Mouse (Mus musculus) midbrain, embryonic 12.5 days (tissue): ENCODE data around the gene Serf2. TPM values are rescaled to one million over a fixed set of nuclear protein-coding genes. Genes with fewer than 3 reads are reported as not detected.
"Not testable (repeated sequence)": the region's sequence is repeated elsewhere in the genome, so short reads cannot be mapped to it uniquely, and the experiment has no call there.

Experiments
- ATAC-seq: fragments of 200-750 bp; cut with Nextera tagmentation; 2 replicates; pipeline ENCODE4 v1.8.0; 2017; ENCODE audit warnings: low read depth, moderate TSS enrichment, moderate library complexity; ENCODE audit not compliant: low FRiP score
- H3K27ac ChIP-seq: fragments of 300-500 bp; sonication (generic); replicated peaks from 2 replicates; pipeline ENCODE4 v1.5.1; 2016; ENCODE audit warnings: mild to moderate bottlenecking
- H3K27me3 ChIP-seq: fragments of 300-500 bp; sonication (generic); 2 replicates; pipeline ENCODE4 v1.6.1; 2016; ENCODE audit warnings: mild to moderate bottlenecking
- H3K36me3 ChIP-seq: fragments of 300-500 bp; sonication (generic); 2 replicates; pipeline ENCODE4 v1.6.1; 2016
- H3K4me1 ChIP-seq: fragments of 300-500 bp; sonication (generic); 2 replicates; pipeline ENCODE4 v1.6.1; 2016
- H3K4me2 ChIP-seq: fragments of 300-500 bp; sonication (generic); replicated peaks from 2 replicates; pipeline ENCODE4 v1.6.1; 2016; ENCODE audit warnings: mild to moderate bottlenecking, moderate library complexity
- H3K4me3 ChIP-seq: fragments of 300-500 bp; sonication (generic); 2 replicates; pipeline ENCODE4 v1.5.1; 2016; ENCODE audit warnings: mild to moderate bottlenecking
- H3K9ac ChIP-seq: fragments of 300-500 bp; sonication (generic); replicated peaks from 2 replicates; pipeline ENCODE4 v1.6.1; 2016; ENCODE audit warnings: mild to moderate bottlenecking, moderate library complexity
- H3K9me3 ChIP-seq: fragments of 300-500 bp; sonication (generic); 2 replicates; pipeline ENCODE4 v1.6.1; 2016; ENCODE audit warnings: mild to moderate bottlenecking
- WGBS: fragments of 180-500 bp; shearing (Covaris S2); methylation state at CpG from one replicate; pipeline ENCODE4 v1.1.7; 2016; 5-methylcytosine and 5-hydroxymethylcytosine counted together
- polyA plus RNA-seq: library from polyadenylated mRNA; unstranded; fragments of >200 nt; fragmentation: Nextera tagmentation; extraction: Ambion mirVana; gene quantifications from 2 replicates; pipeline ENCODE4 v1.2.1, GENCODE M21; 2016

The Serf2 gene
- polyA plus RNA-seq, 1 experiment from 2014 or later, result 456 TPM

DNA sequence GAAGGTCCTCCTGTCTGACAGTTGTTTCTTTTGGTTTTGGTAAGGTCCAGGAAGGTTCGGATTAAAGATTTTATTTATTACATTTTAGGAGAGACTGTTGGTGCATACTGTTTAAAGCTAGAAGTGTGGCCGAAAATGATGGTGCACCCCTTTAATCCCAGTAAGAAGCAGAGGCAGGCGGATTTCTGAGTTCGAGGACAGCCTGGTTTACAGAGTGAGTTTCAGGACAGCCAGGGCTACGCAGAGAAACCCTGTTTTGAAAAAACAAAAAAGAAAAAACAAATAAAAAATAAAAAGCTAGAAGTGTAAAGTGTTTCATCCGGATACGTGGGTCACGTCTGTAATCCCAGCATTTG, 25.2 kb downstream of the Serf2 start:
- Histone ChIP-seq H3K4me3 (peak overlapping the region; percentile 64), H3K9ac (peak overlapping the region; percentile 63), H3K36me3 (no peaks in the 10 kb centered on the region), H3K4me1 (peaks cover 3% of the 10 kb centered on the region), H3K4me2 (peak overlapping the region; percentile 78), H3K27me3 (no peaks in the 10 kb centered on the region), H3K9me3 (no peaks in the 10 kb centered on the region), H3K27ac (peak overlapping the region; percentile 71)
- WGBS, result 38% methylated on average over 8 of the region's 8 CpGs
- no peak for ATAC-seq

DNA sequence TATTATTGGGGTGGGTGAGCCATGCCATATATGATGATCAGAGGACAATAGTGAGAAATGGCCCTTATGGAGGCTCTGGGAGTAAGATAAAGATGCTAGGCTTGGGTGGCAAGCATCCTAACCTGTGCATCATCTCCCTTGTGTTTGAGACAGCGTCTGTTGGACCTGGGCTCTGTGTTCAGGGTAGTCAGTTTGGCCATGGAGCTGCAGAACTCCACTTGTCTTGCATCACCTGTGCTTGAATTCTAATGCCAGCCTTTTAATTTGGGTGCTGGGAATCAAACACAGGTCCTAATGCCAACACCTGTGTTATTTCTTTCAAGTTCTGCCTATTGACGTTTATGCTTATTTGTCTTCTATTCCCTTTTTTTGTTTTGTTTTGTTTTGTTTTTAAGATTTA, 26.3 kb downstream of the Serf2 start:
- not testable (repeated sequence) for H3K9ac ChIP-seq, H3K36me3 ChIP-seq, H3K4me1 ChIP-seq, ATAC-seq, H3K4me2 ChIP-seq, H3K27me3 ChIP-seq, H3K27ac ChIP-seq, H3K9me3 ChIP-seq, H3K4me3 ChIP-seq
- 95% methylated on average over 2 of the region's 2 CpGs for WGBS

DNA sequence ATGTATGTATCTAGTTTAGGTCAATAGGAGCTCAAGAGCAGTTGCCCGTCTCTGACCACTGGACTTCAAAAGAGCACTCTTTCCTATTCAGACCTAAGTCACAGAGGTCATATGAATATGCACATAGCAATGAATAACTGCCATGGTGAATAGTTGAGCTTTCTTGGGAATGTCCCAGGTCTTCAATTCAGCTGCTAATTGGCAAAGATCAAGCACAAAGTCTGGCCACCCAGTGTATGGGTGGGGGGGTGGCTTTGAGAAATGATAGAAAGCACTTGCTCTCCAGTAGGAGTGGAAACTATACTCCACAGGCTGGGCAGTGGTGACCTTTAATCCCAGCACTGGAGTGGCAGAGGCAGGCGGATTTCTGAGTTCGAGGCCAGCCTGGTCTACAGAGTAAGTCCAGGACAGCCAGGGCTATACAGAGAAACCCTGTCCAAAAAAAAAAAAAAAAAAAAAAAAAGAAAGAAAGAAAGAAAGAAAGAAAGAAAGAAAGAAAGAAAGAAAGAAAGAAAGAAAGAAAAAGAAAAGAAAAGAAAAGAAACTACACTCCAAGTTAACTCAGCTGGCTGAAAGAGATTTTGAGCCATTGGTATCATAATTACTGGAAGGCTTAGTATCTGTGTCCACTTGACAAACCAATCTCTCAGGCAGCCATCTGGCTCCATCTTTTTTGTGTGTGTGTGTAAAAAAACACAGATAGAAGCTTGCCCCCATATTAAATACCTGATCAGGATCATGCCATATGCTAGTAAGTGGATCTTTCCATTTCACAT, 28.7 kb downstream of the Serf2 start:
- WGBS, result 76% methylated on average over 3 of the region's 3 CpGs
- Histone ChIP-seq H3K36me3 (no peaks in the 10 kb centered on the region), H3K27ac (no peak overlapping the region), H3K27me3 (no peaks in the 10 kb centered on the region), H3K4me1 (peaks cover 3% of the 10 kb centered on the region), H3K4me2 (no peak overlapping the region), H3K9me3 (no peaks in the 10 kb centered on the region), H3K9ac (no peak overlapping the region), H3K4me3 (no peak overlapping the region)
- no peak for ATAC-seq

DNA sequence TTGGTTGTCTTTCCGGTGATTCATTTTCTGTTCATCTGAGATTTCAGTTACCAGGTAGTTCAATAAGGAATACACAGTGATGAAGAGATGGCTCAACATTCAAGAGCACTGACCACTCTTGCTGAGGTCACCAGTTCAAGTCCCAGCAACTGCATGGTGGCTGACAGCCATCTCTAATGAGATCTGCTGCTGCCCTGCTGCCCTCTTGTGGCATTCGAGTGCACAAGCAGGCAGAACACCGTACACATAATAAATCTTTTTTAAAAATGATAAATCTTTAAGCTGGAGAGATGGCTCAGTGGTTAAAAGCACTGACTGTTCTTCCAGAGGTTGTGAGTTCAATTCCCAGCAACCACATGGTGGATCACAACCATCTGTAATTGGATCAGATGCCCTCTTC, 31.5 kb downstream of the Serf2 start:
- Histone ChIP-seq H3K36me3 (no peaks in the 10 kb centered on the region), H3K4me3 (no peak overlapping the region), H3K4me1 (no peaks in the 10 kb centered on the region), H3K27ac (no peak overlapping the region), H3K9ac (no peak overlapping the region), H3K9me3 (no peaks in the 10 kb centered on the region), H3K4me2 (no peak overlapping the region), H3K27me3 (0 out of 2 replicates have a peak, but pooled peaks cover 4% of the 10 kb centered on the region)
- WGBS, result 55% methylated on average over 3 of the region's 3 CpGs
- ATAC-seq, result no peak

DNA sequence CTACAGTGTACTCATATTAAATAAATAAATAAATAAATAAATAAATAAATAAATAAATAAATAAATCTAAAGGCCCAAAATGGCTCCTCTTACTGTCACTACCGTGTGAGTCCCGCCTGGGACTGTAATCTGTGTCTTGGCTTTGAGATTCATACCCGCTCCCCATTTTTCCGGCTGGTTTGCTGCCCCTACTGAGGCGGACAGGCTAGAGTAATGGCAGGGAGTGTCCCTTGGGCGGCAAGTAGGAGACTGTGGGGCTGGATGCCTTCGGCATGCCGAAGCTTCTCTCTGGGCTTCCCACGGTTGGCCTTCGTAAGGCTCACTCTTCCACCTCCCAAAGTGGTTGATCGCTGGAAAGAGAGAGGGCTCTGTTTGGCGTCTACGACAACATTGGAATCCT, 31.9 kb downstream of the Serf2 start:
- H3K4me3 ChIP-seq, H3K9me3 ChIP-seq, H3K4me2 ChIP-seq, H3K27ac ChIP-seq, ATAC-seq, H3K4me1 ChIP-seq, H3K36me3 ChIP-seq, H3K27me3 ChIP-seq, H3K9ac ChIP-seq: not testable (repeated sequence)
- 85% methylated on average over 13 of the region's 13 CpGs for WGBS

DNA sequence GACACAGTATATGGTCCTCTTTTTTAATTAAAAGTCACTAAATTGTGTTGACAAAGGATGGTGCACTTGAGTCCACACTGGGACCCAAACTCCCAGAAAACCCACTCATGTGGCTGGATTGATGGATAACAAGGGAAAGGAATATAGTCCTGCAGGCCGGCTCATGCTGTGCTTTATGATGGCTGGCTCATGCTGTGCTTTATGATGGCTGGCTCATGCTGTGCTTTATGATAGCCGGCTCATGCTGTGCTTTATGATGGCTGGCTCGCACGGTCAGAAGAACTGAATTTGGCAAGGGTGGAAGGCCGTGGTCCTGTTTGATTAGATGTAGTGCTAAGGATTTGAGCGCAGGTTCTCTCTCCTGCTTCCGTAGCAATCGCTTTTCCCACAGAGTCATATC, 34.6 kb downstream of the Serf2 start:
- H3K4me1 ChIP-seq, result no peaks in the 10 kb centered on the region
- H3K27ac ChIP-seq, result no peak overlapping the region

DNA sequence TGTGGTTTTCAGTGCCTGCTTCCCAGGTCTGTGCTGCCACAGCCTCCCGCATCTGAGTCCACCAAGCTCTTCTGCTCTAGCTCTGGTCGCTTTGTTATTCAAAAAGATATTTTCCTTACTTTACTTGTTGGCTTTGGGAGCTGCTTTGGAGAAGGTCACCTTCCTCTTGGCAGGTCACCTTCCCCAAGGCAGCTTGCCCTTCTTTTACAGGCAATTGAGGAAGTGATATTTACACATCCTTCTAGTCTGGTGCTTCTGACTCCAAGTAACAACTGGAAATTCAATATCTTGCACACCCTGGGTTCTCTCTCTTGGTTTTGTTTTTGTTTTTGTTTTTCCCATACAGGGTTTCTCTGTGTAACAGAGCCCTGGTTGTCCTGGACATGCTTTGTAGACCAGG, 35.4 kb downstream of the Serf2 start:
- not testable (repeated sequence) for H3K9me3 ChIP-seq, ATAC-seq, H3K9ac ChIP-seq, H3K36me3 ChIP-seq, H3K4me2 ChIP-seq, H3K4me1 ChIP-seq, H3K4me3 ChIP-seq, H3K27me3 ChIP-seq, H3K27ac ChIP-seq
- WGBS, result 79% methylated on average over 2 of the region's 2 CpGs

More for the DNA sequence above, 34.6 kb downstream of the Serf2 start:
- WGBS, result 44% methylated on average over 8 of the region's 8 CpGs
- Histone ChIP-seq H3K4me3 (no peak overlapping the region), H3K36me3 (no peaks in the 10 kb centered on the region), H3K27me3 (0 out of 2 replicates have a peak, but pooled peaks cover 4% of the 10 kb centered on the region), H3K4me2 (no peak overlapping the region), H3K9ac (no peak overlapping the region), H3K9me3 (no peaks in the 10 kb centered on the region)
- no peak for ATAC-seq

DNA sequence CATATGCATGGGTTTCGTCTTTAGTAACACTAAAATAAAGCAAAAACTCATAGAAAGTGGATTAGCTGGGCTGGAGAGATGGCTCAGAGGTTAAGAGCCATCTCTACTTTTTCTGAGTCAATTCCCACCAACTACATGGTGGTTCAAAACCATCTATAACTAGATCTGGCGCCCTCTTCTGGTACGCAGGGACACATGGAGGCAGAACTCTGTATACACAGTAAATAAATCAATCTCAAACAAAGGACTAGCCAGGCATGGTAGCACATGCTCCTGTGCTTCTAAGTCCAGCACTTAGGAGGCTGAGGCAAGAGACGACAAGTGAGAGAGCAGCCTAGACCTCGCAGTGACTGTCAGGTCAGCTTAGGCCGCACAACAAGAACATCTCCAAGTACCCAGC, 52.6 kb downstream of the Serf2 start:
- WGBS, result 85% methylated on average over 2 of the region's 6 CpGs
- H3K36me3 ChIP-seq, result peaks cover 10% of the 10 kb centered on the region; the same call in 1 of the 2 replicates
- not testable (repeated sequence) for H3K4me2 ChIP-seq, H3K9me3 ChIP-seq, H3K27me3 ChIP-seq, H3K27ac ChIP-seq, H3K4me1 ChIP-seq, H3K9ac ChIP-seq, H3K4me3 ChIP-seq, ATAC-seq

DNA sequence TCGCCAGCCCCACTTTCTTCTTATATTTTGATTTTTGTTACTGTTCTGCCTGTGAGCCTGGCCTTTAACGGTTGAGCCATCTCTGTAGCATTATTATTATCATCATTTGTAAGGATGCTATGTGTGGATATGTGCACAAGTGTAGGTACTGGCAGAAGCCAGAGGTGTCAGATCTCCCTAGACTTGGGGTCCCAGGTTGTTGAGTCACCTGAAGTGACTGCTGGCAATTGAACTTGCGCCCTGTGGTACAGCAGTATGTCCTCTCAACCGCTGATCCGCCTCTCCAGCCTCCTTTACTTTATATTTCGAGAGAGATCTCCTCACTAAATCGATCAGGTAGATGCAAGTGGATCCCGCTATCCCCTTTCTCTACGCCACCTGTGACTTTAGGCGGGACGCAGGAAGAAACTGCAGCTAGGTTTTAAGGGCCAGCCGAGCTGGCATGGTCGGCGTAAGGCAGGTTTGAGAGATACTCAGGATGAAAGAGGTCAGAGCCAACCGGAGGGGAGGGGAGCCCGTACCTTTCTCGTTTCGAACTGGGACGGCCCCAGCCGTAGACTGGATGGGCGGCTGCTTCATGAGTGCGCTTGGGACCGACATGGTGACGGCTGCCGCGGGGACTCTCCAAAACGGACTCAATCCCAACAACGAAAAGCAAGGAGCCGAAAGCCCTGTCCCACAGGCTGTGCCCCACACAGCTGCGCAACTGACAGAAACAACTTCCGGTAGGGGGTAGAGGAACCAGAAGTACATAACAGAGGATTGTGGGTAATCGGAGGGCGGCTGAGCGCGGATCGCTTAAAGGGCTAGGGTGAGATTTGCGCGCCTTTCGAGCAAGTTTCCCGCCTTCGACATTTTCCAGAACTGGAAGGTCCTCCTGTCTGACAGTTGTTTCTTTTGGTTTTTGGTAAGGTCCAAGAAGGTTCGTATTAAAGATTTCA, 57.2 kb downstream of the Serf2 start, which contains the start of the genes Mfap1a and Wdr76:
Gene Mfap1a (minus strand): TSS at position 724 of the 941 bp plus-strand sequence.
Gene Wdr76 (plus strand): TSS at position 782 of the 941 bp plus-strand sequence.
- peak within 1 kb of the TSS; percentile 58 for H3K27ac ChIP-seq
- peak within 1 kb of the TSS; percentile 74 for H3K4me2 ChIP-seq
- peaks cover 19% of the 10 kb centered on the region for H3K4me1 ChIP-seq
- H3K9ac ChIP-seq, result peak within 1 kb of the TSS; percentile 66
- H3K9me3 ChIP-seq, H3K27me3 ChIP-seq: not testable (repeated sequence)
- H3K4me3 ChIP-seq, result peak within 1 kb of the TSS; percentile 60
- H3K36me3 ChIP-seq, result peaks cover 14% of the 10 kb centered on the region
- WGBS, result 5% methylated on average over 42 of the region's 42 CpGs
- ATAC-seq, result peak; percentile 92

DNA sequence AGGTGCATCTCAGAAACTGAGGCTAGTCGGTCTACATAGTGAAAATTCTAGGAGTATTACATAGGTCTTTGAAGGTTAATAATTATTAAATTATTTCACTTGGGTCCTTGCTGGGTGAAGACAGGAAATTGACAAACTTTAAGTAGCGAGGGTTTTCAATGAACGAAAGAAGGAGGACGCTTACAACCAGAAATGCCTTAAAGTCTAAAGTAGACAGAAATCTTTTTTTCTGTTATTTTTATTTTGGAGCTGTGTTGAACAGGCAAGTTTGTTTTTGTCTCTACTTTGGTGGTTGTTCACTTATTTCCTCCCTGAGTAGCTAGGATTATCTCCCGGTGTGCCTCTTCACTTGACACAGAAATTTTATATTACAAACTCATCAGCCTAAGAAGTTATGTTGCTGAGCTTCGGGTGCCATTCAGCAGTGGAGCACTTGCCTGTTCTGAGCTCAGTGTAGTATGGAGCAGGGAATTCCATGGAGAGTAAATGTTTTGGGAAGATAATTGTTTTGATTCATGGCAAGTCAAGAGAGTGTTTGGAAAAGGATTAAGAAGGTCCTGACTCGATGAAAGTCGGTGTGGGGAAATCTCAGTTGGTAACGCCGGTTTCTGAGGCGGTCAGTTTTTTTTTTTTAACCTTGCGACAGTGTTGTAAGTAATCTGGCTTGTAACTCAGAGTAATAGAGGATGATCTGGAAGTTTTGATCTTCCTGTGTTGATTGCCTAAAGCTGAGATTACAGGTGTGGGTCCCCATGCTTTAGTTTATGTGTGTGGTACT, 58.4 kb downstream of the Serf2 start:
- H3K4me2 ChIP-seq, result peak overlapping the region; percentile 74
- H3K4me3 ChIP-seq, result peak overlapping the region; percentile 60
- no peaks in the 10 kb centered on the region for H3K9me3 ChIP-seq
- H3K9ac ChIP-seq, result peak overlapping the region; percentile 66
- H3K4me1 ChIP-seq, result peaks cover 19% of the 10 kb centered on the region
- no peaks in the 10 kb centered on the region for H3K27me3 ChIP-seq
- 17% methylated on average over 12 of the region's 12 CpGs for WGBS
- peaks cover 22% of the 10 kb centered on the region for H3K36me3 ChIP-seq
- H3K27ac ChIP-seq, result no peak overlapping the region
- ATAC-seq, result no peak
